Comparison of ENCODE assay signal across 28 mouse cellular contexts in genomic region chr17:12104690-12105089, GRCm38 (mm10). TPM values are rescaled to one million over a fixed set of nuclear protein-coding genes. Genes with fewer than 3 reads are reported as not detected.
DNase-seq lines count a peak whose midpoint lies in the region; ATAC-seq and TF ChIP-seq lines count a peak whose summit lies in the region.
"Had no signal": no experiment of that assay in that cellular context is flagged by ENCODE, and none has a peak within 500 bp of the region (broad histone marks: within the 10 kb centered on the region; RNA-seq: fewer than 3 reads in every experiment).

No protein-coding gene starts in this region.

- no peaks in the 10 kb centered on the region for H3K36me3 ChIP-seq in heart, embryonic 11.5 days (ENCODE audit: control insufficient read depth, insufficient read depth, low read length)
- no peaks in the 10 kb centered on the region for H3K36me3 ChIP-seq in liver, embryonic 11.5 days (ENCODE audit: control insufficient read depth, insufficient read depth, low read length)
- H3K36me3 ChIP-seq in liver, embryonic 14.5 days (replicated peaks; ENCODE audit: control insufficient read depth, insufficient read depth, low read depth), result no peaks in the 10 kb centered on the region
- H3K36me3 ChIP-seq: embryonic facial prominence, embryonic 12.5 days; embryonic facial prominence, embryonic 15.5 days; forebrain, embryonic 10.5 days; heart, embryonic 13.5 days had no signal

- no peak overlapping the region for H3K27ac ChIP-seq in heart, embryonic 11.5 days (ENCODE audit: low read depth, low read length)
- H3K27ac ChIP-seq in liver, embryonic 11.5 days (ENCODE audit: low read depth, low read length), result peak overlapping the region; percentile 66; the same call in 1 of the 2 replicates
- H3K27ac ChIP-seq in liver, embryonic 14.5 days, result peak overlapping the region; percentile 53
- H3K27ac ChIP-seq: embryonic facial prominence, embryonic 12.5 days; embryonic facial prominence, embryonic 15.5 days; forebrain, embryonic 10.5 days; forebrain, embryonic 13.5 days; heart, embryonic 13.5 days; hindbrain, embryonic 14.5 days; hindbrain, postnatal 0 days had no signal

- no peak overlapping the region for H3K9ac ChIP-seq in heart, embryonic 11.5 days (ENCODE audit: low read depth, low read length)
- H3K9ac ChIP-seq in liver, embryonic 11.5 days (ENCODE audit: low read depth, low read length), result 0 out of 2 replicates have a peak overlapping the region, but pooled peaks have one; percentile 3
- H3K9ac ChIP-seq in liver, embryonic 14.5 days (replicated peaks), result peak overlapping the region; percentile 16; the same call in 1 of the 2 replicates
- H3K9ac ChIP-seq: embryonic facial prominence, embryonic 12.5 days; embryonic facial prominence, embryonic 15.5 days; forebrain, embryonic 13.5 days; heart, embryonic 13.5 days; hindbrain, embryonic 14.5 days had no signal

- H3K9me3 ChIP-seq in heart, embryonic 11.5 days (replicated peaks; ENCODE audit: control insufficient read depth, low read length), result no peaks in the 10 kb centered on the region; the same call in 1 of the 2 replicates
- H3K9me3 ChIP-seq in liver, embryonic 11.5 days (ENCODE audit: control insufficient read depth, low read length), result no peaks in the 10 kb centered on the region
- H3K9me3 ChIP-seq in liver, embryonic 14.5 days (ENCODE audit: control insufficient read depth, low read length), result no peaks in the 10 kb centered on the region
- H3K9me3 ChIP-seq: embryonic facial prominence, embryonic 15.5 days; forebrain, embryonic 13.5 days had no signal

- no peak for TF ChIP-seq CTCF in liver, embryonic 14.5 days (IDR thresholded peaks at IDR 0.05; ENCODE audit: low read depth)

- ATAC-seq in heart, embryonic 11.5 days (replicated peaks; ENCODE audit: insufficient number of reproducible peaks, low FRiP score, low TSS enrichment), result peak; percentile 49; the same call in 1 of the 2 replicates
- peak; percentile 92 for ATAC-seq in liver, embryonic 11.5 days (replicated peaks; ENCODE audit: low FRiP score)
- peak; percentile 86 for ATAC-seq in liver, embryonic 14.5 days (ENCODE audit: insufficient read depth)
- peak; percentile 43; the same call in 1 of the 2 replicates for ATAC-seq in megakaryocyte-erythroid progenitor cell, adult 5-6 weeks (replicated peaks; ENCODE audit: low FRiP score, low TSS enrichment, poor library complexity, severe bottlenecking)
- ATAC-seq: activated CD4-positive, CD25-positive, alpha-beta regulatory T cell, adult 4 months; forebrain, embryonic 13.5 days; forebrain, embryonic 16.5 days; hindbrain, postnatal 0 days had no signal

- H3K4me3 ChIP-seq in heart, embryonic 11.5 days (ENCODE audit: low read depth, low read length), result no peak overlapping the region
- no peak overlapping the region for H3K4me3 ChIP-seq in liver, embryonic 11.5 days (ENCODE audit: low read depth, low read length)
- no peak overlapping the region for H3K4me3 ChIP-seq in liver, embryonic 14.5 days (ENCODE audit: insufficient read depth in 1 of 2, low read depth in 2 of 2, low read length in 2 of 2)
- H3K4me3 ChIP-seq: embryonic facial prominence, embryonic 12.5 days; embryonic facial prominence, embryonic 15.5 days; erythroblast, embryonic 14.5 days; forebrain, embryonic 10.5 days; forebrain, embryonic 13.5 days; heart, embryonic 13.5 days had no signal

- no peak for TF ChIP-seq EP300 in liver, embryonic 14.5 days (IDR thresholded peaks at IDR 0.05; ENCODE audit: low read depth)

- H3K4me1 ChIP-seq in heart, embryonic 11.5 days (ENCODE audit: control insufficient read depth, insufficient read depth, low read length), result no peaks in the 10 kb centered on the region
- peaks cover 7% of the 10 kb centered on the region for H3K4me1 ChIP-seq in liver, embryonic 11.5 days (replicated peaks; ENCODE audit: control insufficient read depth, insufficient read depth, low read length)
- peaks cover 17 to 18% of the 10 kb centered on the region in 2 experiments for H3K4me1 ChIP-seq in liver, embryonic 14.5 days (replicated peaks; ENCODE audit: control insufficient read depth in 2 of 2, insufficient read depth in 2 of 2, low read length in 1 of 2)
- H3K4me1 ChIP-seq: embryonic facial prominence, embryonic 12.5 days; embryonic facial prominence, embryonic 15.5 days; forebrain, embryonic 10.5 days; forebrain, embryonic 13.5 days; heart, embryonic 13.5 days had no signal

- H3K27me3 ChIP-seq in heart, embryonic 11.5 days (ENCODE audit: control insufficient read depth, insufficient read depth, low read length), result no peaks in the 10 kb centered on the region
- H3K27me3 ChIP-seq in liver, embryonic 11.5 days (replicated peaks; ENCODE audit: control insufficient read depth, insufficient read depth, low read length), result no peaks in the 10 kb centered on the region
- no peaks in the 10 kb centered on the region for H3K27me3 ChIP-seq in liver, embryonic 14.5 days (ENCODE audit: control insufficient read depth, insufficient read depth, low read length)
- H3K27me3 ChIP-seq: embryonic facial prominence, embryonic 12.5 days; embryonic facial prominence, embryonic 15.5 days; forebrain, embryonic 13.5 days had no signal

- H3K4me2 ChIP-seq in heart, embryonic 11.5 days, result no peak overlapping the region
- H3K4me2 ChIP-seq in liver, embryonic 11.5 days, result 0 out of 2 replicates have a peak overlapping the region, but pooled peaks have one; percentile 12
- peak overlapping the region; percentile 38; the same call in 1 of the 2 replicates for H3K4me2 ChIP-seq in liver, embryonic 14.5 days (ENCODE audit: low read depth)
- H3K4me2 ChIP-seq: embryonic facial prominence, embryonic 12.5 days; embryonic facial prominence, embryonic 15.5 days; forebrain, embryonic 13.5 days; heart, embryonic 13.5 days; hindbrain, embryonic 14.5 days had no signal

- no peak for DNase-seq in heart, adult 11 months
- no peak for DNase-seq in liver, embryonic 11.5 days (ENCODE audit: low spot score)
- no peak for DNase-seq in liver, embryonic 14.5 days (ENCODE audit: low read depth in 3 of 3, low spot score in 3 of 3)
- no peak for DNase-seq in embryo, embryonic 9.5 days (ENCODE audit: extremely low spot score)
- DNase-seq in testis, postnatal 14 days (ENCODE audit: low spot score), result no peak
- DNase-seq in adrenal gland, adult 18-20 months (ENCODE audit: low spot score in 2 of 2), result no peak
- DNase-seq: adrenal gland, postnatal 10 days; adrenal gland, postnatal 36 days; cerebellum, adult 18-20 months; cerebellum, adult 9-10 months; cerebellum, postnatal 14 days; gastrocnemius, postnatal 10 days; gastrocnemius, postnatal 36 days; heart, adult 18-20 months; heart, postnatal 14 days; heart, postnatal 4 days had no signal

- WGBS in heart, embryonic 11.5 days (ENCODE audit: insufficient replicate concordance), result 73% methylated on average over 6 of the region's 6 CpGs
- 64% methylated on average over 6 of the region's 6 CpGs for WGBS in liver, embryonic 11.5 days
- WGBS in liver, embryonic 14.5 days (ENCODE audit: insufficient replicate concordance), result 59% methylated on average over 6 of the region's 6 CpGs

RNA-seq across cellular contexts. Expression of gene Agpat4, which starts 13.8 kb away (rescaled TPM):
- polyA plus RNA-seq in heart, embryonic 11.5 days (2014; fragmentation: Nextera tagmentation; extraction: Ambion mirVana), result 17.8 and 21.0 TPM in 2 replicates
- 28.6 and 30.4 TPM in 2 replicates for polyA plus RNA-seq in liver, embryonic 11.5 days (2014; fragmentation: Nextera tagmentation; extraction: Ambion mirVana)
- 15.0 and 16.2 TPM in 2 replicates for polyA plus RNA-seq in liver, embryonic 14.5 days (2012; rRNA removed)
- polyA plus RNA-seq in liver, embryonic 14.5 days (2014; fragmentation: Nextera tagmentation; extraction: Ambion mirVana), result 10.5 and 12.1 TPM in 2 replicates
- total RNA-seq in megakaryocyte-erythroid progenitor cell, adult 5-6 weeks (2014; fragmentation: Nextera tagmentation), result 9.0 and 12.7 TPM in 2 replicates
- total RNA-seq in megakaryocyte-erythroid progenitor cell, adult 5-6 weeks (2017), result 4.3 and 6.8 TPM in 2 replicates
- 10 to 100 TPM; 33.2 to 54.3 TPM for total RNA-seq in adrenal gland, adult 18-20 months (2021)
